Mouse (Mus musculus): ENCODE results near the gene Riox2. TPM values are rescaled to one million over a fixed set of nuclear protein-coding genes. Genes with fewer than 3 reads are reported as not detected.
"Not testable (repeated sequence)": the region's sequence is repeated elsewhere in the genome, so short reads cannot be mapped to it uniquely, and the experiment has no call there.

Riox2 gene
- total RNA-seq (2021): 25.6 and 28.2 TPM in 2 replicates
- long read RNA-seq, transcript Riox2-201 (10 exons, 2,159 nt): major isoform, 38 of 53 reads
- long read RNA-seq, partial matches to known transcripts: 7 of 53 reads
- long read RNA-seq, other reads (novel, unspliced or antisense): 8 of 53 reads

DNA sequence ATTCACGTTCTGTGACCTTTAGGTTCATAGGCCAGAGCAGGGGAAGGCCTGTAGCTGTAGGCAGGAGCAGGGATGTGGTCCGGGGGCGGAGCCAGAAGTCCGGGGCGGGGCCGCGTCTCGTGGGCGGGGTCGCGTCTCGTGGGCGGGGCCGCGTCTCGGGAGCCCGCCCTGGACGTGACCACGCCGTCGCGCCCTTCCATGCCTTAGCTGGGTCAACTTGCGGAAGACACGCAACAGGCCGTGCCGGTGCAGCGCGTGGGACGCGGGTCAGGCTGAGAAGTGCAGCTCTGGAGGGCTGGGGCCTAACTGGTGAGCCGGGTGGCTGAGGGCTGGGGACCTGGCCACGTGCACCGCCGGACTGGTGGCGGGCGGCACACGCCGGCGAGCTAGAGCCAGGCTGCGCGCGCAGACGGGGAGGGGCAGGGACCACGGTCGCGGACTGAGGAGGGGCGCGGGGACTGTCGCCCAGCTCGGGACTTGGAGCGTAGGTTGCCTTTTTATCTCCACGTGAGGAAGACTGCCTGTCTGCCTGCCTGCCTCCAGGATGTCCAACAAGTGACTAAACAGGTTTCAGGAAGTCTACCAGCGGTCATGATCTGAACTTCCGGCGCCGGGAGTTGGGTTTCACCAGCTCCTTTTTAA lies at the start of gene Riox2:
TSS of gene Riox2 (plus strand) at position 139 of the 642 bp plus-strand sequence.
- DNase-seq: peak; percentile 85

GRCm38 (mm10) chr16:59427960-59428359 lies 43.6 kb upstream of the Riox2 start:
- no peak for DNase-seq

GRCm38 (mm10) chr16:59433181-59433580 lies 38.4 kb upstream of the Riox2 start:
- no peak for DNase-seq

DNA sequence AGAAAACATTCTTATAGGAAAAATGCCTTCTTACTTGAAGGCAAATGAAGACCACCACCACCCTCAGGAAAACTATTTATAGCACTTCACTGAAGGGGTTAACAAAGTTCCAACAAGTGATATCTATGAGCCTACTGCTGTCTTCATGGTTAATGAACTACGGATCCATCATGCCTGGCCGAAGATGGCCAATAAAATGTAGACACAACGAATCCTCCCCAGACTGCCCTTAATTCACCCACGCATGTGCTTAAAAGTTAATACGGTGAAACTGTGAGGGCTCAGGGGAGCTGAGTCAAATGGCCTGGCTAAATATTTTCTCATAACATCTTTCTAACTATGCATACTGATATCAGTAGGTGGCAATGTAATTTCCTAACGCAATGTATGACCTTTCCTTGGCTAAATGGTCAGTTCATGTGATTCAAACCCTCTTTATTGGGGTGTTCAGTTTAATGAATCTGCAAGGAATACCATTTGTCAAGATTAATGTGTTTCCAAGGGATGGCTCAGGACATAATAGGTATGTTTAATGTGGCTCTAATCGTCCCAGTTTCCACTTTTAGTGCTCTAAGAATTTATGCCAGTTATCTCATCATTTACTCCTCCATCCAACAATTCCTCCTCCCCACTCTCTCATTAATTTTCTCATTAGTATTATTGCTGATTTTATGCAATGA lies 26.6 kb upstream of the Riox2 start:
- DNase-seq: no peak

DNA sequence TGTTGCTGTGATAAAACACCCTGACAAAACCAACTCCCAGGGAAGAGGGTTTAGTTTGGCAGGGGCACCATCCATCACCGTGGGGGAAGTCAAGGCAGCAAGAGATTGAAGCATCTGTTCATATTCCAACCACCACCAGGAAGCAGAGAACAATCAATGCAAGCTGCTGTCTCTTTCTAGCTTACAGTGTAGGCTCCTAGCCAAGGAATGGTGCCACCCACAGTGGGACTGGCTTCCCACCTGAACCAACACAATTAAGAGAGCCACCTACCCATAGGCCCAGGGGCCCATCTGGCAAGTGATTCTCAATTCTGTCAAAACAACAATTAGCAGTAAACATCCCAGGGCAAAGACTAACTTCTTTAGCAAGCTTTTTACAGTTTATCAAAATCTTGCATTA lies 23.4 kb upstream of the Riox2 start:
- no peak for DNase-seq

GRCm38 (mm10) chr16:59449092-59449491 lies 22.5 kb upstream of the Riox2 start:
- no peak for DNase-seq

- no peak for DNase-seq
Observed at GRCm38 (mm10) chr16:59451813-59452212, 19.8 kb upstream of the Riox2 start.

DNA sequence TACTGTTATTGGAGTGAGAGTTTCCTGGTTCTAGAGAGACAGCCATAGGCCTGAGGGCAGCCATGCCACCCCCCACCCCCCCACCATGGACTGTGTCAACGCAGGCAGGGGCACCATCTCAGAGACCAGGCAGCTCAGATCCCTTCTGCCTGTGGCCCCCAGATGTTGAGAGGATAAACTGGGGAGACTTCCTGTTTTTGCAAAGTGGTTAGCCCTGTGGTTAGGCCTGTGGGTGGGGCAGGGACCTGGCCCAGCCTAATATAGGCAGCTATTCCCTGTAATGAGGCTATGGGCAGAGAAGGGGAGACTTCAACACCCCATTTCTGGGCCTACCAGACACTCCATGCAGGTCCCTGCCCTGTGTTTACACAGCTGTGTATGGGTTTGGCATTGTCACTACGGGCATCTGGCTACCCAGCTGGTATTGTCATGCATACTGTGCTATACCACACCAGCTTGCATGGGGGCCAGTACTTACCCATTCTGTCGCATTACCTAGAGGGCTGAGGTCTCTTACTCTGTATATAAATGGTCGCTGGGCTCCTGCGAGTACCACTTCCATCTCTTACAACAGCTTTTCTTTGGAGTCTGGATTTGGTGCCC lies 12.2 kb upstream of the Riox2 start:
- DNase-seq: not testable (repeated sequence)

GRCm38 (mm10) chr16:59463567-59463966 lies 8.0 kb upstream of the Riox2 start:
- no peak for DNase-seq

DNA sequence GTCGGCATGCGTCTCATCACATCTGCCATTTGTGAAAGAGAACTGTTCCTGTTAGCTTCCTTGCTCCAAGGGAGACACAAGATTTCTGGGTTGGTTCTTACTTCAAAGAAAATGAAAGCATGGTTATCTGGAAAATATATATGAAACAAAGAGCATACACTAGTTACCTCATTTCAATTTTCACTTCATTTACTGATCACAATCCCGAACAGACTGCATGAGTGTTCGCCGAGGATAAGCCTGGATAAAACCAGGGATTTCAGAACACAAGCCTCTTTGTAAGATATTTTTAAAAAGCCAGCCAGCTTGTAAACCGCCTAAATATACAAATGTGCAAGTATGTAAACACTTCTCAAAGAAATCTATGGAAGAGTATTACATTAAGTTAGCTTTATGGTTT lies 7.6 kb upstream of the Riox2 start:
- DNase-seq: no peak

DNA sequence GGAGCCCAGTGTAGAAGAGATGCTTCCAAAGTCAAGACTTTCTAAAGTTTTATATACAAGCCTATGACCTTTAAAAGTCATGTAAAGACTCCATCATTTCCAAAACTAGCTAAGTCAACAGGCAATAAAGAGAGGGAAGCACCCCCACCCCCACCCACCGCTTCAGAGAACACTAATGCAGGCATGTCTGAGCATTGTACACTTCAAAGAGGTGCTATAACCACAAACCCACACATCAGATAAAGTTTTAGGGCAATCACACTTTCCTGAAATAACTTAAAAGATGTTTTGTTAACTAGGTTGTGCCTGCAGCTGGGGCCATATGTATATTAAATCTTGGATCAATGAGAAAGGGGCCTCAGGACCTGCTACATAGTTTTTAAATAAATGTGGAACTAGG lies 1.7 kb upstream of the Riox2 start:
- DNase-seq: no peak

- DNase-seq: no peak
Observed at GRCm38 (mm10) chr16:59472546-59472945, 971 bp downstream of the Riox2 start.

DNA sequence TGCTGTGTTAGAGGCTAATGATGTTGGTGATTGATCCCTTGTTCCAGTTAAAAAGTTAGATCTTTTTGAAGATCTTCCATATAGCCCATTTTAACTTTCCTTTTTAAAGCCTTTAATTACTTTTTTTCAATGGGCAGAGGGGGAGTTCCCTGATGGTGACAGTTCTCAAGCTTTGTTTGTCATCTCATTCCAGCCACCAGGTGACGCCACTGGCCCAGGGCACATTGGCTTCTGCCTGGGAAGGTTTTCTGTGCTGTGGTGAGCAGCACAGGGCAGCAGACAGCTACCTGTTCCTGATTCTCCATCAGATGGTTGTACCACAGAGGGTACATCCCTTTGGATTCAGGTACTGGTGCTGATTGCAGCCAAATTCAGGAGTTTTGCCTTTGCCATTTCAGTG lies 3.2 kb downstream of the Riox2 start:
- peak; percentile 70 for DNase-seq

DNA sequence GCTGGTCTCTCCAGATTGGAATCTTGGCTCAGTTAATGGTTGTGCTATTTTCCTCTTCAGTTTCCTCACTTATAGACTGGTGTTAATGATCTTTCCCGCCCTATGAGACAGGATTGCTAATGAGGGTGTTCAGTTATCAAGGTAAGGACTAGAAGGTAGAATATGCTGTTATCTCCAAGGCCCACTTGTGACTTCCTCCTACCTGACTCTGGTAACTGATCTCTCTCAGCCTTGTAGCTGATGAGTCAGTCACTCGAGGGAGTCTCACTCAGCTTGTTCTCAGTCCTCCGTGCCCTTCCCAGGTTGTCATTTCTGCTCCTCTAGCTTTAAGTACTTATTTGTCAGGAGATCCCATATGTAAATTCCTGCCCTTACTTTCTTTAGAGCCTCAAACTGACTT lies 6.4 kb downstream of the Riox2 start:
- DNase-seq: no peak

- no peak for DNase-seq
Observed at GRCm38 (mm10) chr16:59487239-59487638, 15.7 kb downstream of the Riox2 start.

DNA sequence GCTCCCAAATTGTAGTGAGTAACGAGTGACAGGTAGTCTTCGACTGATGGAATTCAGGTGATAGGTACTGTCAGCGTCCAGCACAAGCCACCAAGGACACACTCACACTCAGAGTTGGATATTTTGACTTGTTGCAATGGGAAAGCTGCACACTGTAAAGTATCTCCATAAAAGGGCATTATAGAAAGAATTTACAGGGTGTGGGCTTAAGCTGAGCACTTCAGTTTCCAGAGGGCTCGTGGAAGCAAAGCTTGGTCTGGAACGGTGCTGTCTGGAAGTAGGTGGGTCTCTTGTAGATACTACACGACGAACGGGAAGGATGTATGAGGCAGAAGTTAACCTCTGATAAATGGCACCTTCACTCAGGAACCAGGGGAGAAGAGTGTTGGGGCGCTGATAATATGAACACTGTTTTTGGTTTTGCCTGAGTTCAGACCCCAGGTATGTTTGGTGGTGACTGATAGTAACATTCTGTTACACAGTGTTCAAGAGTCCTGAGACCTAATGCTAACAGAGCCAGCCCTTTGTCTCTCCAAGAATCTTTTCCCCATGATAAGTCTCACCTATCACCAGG lies 16.5 kb downstream of the Riox2 start:
- DNase-seq: no peak

- DNase-seq: peak; percentile 18
Observed at GRCm38 (mm10) chr16:59493199-59493598, 21.6 kb downstream of the Riox2 start.

- no peak for DNase-seq
Observed at GRCm38 (mm10) chr16:59497947-59498346, 26.4 kb downstream of the Riox2 start.

GRCm38 (mm10) chr16:59499180-59499579 lies 27.6 kb downstream of the Riox2 start:
- DNase-seq: no peak

GRCm38 (mm10) chr16:59509830-59510229 lies 38.3 kb downstream of the Riox2 start:
- no peak for DNase-seq

GRCm38 (mm10) chr16:59515169-59515568 lies 43.6 kb downstream of the Riox2 start:
- DNase-seq: no peak

GRCm38 (mm10) chr16:59516965-59517364 lies 45.4 kb downstream of the Riox2 start:
- DNase-seq: no peak

All from adrenal gland, postnatal 25 days (tissue).